Mouse (Mus musculus) kidney, adult 2 months (tissue): Measurements from ENCODE around the gene Sema5b.

Experiments used
- CTCF ChIP-seq: fragments of 200-500 bp; conservative IDR thresholded peaks from 2 replicates; pipeline ENCODE4 v1.5.1; 2011; ENCODE audit warnings: low read depth, mild to moderate bottlenecking, control low read depth, low read length, moderate library complexity, mixed read lengths; ENCODE audit not compliant: insufficient read depth, insufficient read length
- POLR2A ChIP-seq: fragments of 200-500 bp; IDR thresholded peaks from one replicate; pipeline ENCODE4 v1.6.1; 2011; ENCODE audit warnings: low read depth, low read length, control low read depth

GRCm38 (mm10) chr16:35534630-35535029 lies 6.3 kb upstream of the Sema5b start:
- no peak for TF ChIP-seq POLR2A
- no peak for TF ChIP-seq CTCF
